Comparison of ENCODE assay signal across 8 mouse cellular contexts in the genomic region with DNA sequence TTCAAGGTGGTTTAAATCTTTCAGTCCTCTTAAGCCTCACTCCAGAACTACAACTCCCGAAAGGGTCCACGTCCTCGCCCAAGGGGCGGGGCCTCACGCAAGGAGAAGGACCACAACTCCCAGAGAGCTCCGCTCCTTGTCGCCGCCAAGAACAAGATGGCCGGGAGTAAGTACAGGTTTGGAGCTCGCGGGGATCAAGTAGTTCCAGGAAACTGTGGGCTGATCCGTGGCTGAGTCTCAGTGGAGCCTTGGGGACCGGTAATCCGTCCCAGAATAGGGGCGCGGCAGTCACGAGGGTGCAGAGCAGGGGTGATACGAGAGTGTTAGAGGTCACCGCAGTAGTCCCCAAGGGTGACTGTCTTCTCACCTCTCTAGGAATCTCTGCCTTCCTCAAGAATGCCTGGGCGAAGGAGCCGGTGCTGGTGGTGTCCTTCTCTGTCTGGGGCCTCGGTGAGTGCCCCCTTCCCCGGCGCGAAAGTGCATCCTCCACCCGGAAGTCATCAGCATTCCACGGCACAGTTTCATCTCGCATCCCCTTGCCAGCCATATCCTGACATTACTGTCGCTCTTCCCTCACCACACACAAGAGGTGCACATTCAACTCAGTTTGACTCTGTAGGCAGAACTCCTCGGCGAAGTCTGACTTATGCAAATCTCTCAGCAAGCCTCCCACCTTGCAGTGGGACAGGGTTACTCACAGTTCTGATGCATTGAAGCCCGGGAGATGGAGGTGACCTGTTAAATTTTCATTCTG. TPM values are rescaled to one million over a fixed set of nuclear protein-coding genes. Genes with fewer than 3 reads are reported as not detected.
DNase-seq lines count a peak whose midpoint lies in the region; ATAC-seq and TF ChIP-seq lines count a peak whose summit lies in the region.

A gene (plus strand): TSS at position 132 of the 754 bp plus-strand sequence.

- TF ChIP-seq RAD21 in CH12.LX (IDR thresholded peaks at IDR 0.05; ENCODE audit: low read depth, low read length): no peak

- no peaks in the 10 kb centered on the region for H3K27me3 ChIP-seq in CH12.LX (replicated peaks)
- H3K27me3 ChIP-seq in forebrain, embryonic 10.5 days (ENCODE audit: poor library complexity, severe bottlenecking): no peaks in the 10 kb centered on the region
- no peaks in the 10 kb centered on the region for H3K27me3 ChIP-seq in heart, embryonic 15.5 days
- H3K27me3 ChIP-seq in liver, embryonic 14.5 days (ENCODE audit: control insufficient read depth, insufficient read depth, low read length): no peaks in the 10 kb centered on the region
- H3K27me3 ChIP-seq in neural tube, embryonic 11.5 days (ENCODE audit: control insufficient read depth, insufficient read depth, low read length): no peaks in the 10 kb centered on the region
- no peaks in the 10 kb centered on the region for H3K27me3 ChIP-seq in stomach, postnatal 0 days (ENCODE audit: control insufficient read depth, insufficient read depth, low read length)

- no peak for TF ChIP-seq CTCF in CH12.LX (conservative IDR thresholded peaks at IDR 0.05 in 1 of 2, IDR thresholded peaks at IDR 0.05 in 1 of 2; ENCODE audit: low read depth in 2 of 2, low read length in 2 of 2)
- no peak for TF ChIP-seq CTCF in liver, embryonic 14.5 days (IDR thresholded peaks at IDR 0.05; ENCODE audit: low read depth)
- TF ChIP-seq CTCF in stomach, postnatal 0 days (IDR thresholded peaks at IDR 0.05; ENCODE audit: low read depth): no peak

- TF ChIP-seq EP300 in CH12.LX (IDR thresholded peaks at IDR 0.05; ENCODE audit: low read length): no peak
- no peak for TF ChIP-seq EP300 in liver, embryonic 14.5 days (IDR thresholded peaks at IDR 0.05; ENCODE audit: low read depth)
- no peak for TF ChIP-seq EP300 in stomach, postnatal 0 days (optimal IDR thresholded peaks at IDR 0.05)

- no peaks in the 10 kb centered on the region for H3K79me2 ChIP-seq in CH12.LX (replicated peaks; ENCODE audit: control insufficient read depth, extremely low read depth, insufficient read depth, poor library complexity, severe bottlenecking)

- H3K4me3 ChIP-seq in CH12.LX (replicated peaks in 1 of 3; ENCODE audit: low read depth in 2 of 3, low read length in 2 of 3, poor library complexity in 1 of 3): peak within 1 kb of the TSS; percentile 69 to 86 (median 85)
- H3K4me3 ChIP-seq in forebrain, embryonic 10.5 days: peak within 1 kb of the TSS; percentile 78
- peak within 1 kb of the TSS; percentile 81 for H3K4me3 ChIP-seq in heart, embryonic 15.5 days
- peak within 1 kb of the TSS; percentile 86 to 92 for H3K4me3 ChIP-seq in liver, embryonic 14.5 days (ENCODE audit: insufficient read depth in 1 of 2, low read depth in 2 of 2, low read length in 2 of 2)
- peak within 1 kb of the TSS; percentile 66 for H3K4me3 ChIP-seq in neural tube, embryonic 11.5 days (ENCODE audit: low read depth, low read length)
- peak within 1 kb of the TSS; percentile 71 for H3K4me3 ChIP-seq in stomach, postnatal 0 days (ENCODE audit: low read depth, low read length)

- 1% methylated on average over 32 of the region's 32 CpGs for WGBS in forebrain, embryonic 10.5 days
- 1% methylated on average over 32 of the region's 32 CpGs for WGBS in heart, embryonic 15.5 days
- WGBS in liver, embryonic 14.5 days (ENCODE audit: insufficient replicate concordance): under 1% methylated on average over 32 of the region's 32 CpGs
- under 1% methylated on average over 32 of the region's 32 CpGs for WGBS in neural tube, embryonic 11.5 days
- WGBS in stomach, postnatal 0 days: under 1% methylated on average over 32 of the region's 32 CpGs

- TF ChIP-seq POLR2A in CH12.LX (IDR thresholded peaks at IDR 0.05; ENCODE audit: low read depth, low read length): peak; percentile 79

- ATAC-seq in heart, embryonic 15.5 days (replicated peaks; ENCODE audit: insufficient number of reproducible peaks, insufficient read depth, low FRiP score, low read depth): peak; percentile 96
- ATAC-seq in liver, embryonic 14.5 days (ENCODE audit: insufficient read depth): peak; percentile 93
- peak; percentile 95 for ATAC-seq in neural tube, embryonic 11.5 days (ENCODE audit: insufficient read depth, low FRiP score, low TSS enrichment)
- peak; percentile 98 for ATAC-seq in stomach, postnatal 0 days (ENCODE audit: low FRiP score, low TSS enrichment)

- H3K9me3 ChIP-seq in CH12.LX (replicated peaks; ENCODE audit: low read length): no peaks in the 10 kb centered on the region
- H3K9me3 ChIP-seq in forebrain, embryonic 10.5 days: no peaks in the 10 kb centered on the region
- no peaks in the 10 kb centered on the region for H3K9me3 ChIP-seq in heart, embryonic 15.5 days (replicated peaks)
- no peaks in the 10 kb centered on the region for H3K9me3 ChIP-seq in liver, embryonic 14.5 days (ENCODE audit: control insufficient read depth, low read length)
- H3K9me3 ChIP-seq in neural tube, embryonic 11.5 days (ENCODE audit: control insufficient read depth, low read length): no peaks in the 10 kb centered on the region
- no peaks in the 10 kb centered on the region for H3K9me3 ChIP-seq in stomach, postnatal 0 days (ENCODE audit: control insufficient read depth, low read length)

- H3K4me2 ChIP-seq in CH12.LX (ENCODE audit: insufficient read depth, low read depth, poor library complexity, severe bottlenecking): peak within 1 kb of the TSS; percentile 98
- peak within 1 kb of the TSS; percentile 64 for H3K4me2 ChIP-seq in heart, embryonic 15.5 days
- H3K4me2 ChIP-seq in liver, embryonic 14.5 days (ENCODE audit: low read depth): peak within 1 kb of the TSS; percentile 72
- peak within 1 kb of the TSS; percentile 73 for H3K4me2 ChIP-seq in neural tube, embryonic 11.5 days (ENCODE audit: low read depth)
- H3K4me2 ChIP-seq in stomach, postnatal 0 days (replicated peaks; ENCODE audit: low read depth): peak within 1 kb of the TSS; percentile 82

- peak within 1 kb of the TSS; percentile 46 for H3K9ac ChIP-seq in CH12.LX (ENCODE audit: insufficient read depth, low read depth)
- peak within 1 kb of the TSS; percentile 85 for H3K9ac ChIP-seq in heart, embryonic 15.5 days
- peak within 1 kb of the TSS; percentile 84 for H3K9ac ChIP-seq in liver, embryonic 14.5 days (replicated peaks)
- H3K9ac ChIP-seq in neural tube, embryonic 11.5 days (ENCODE audit: low read length): peak within 1 kb of the TSS; percentile 69
- peak within 1 kb of the TSS; percentile 84 for H3K9ac ChIP-seq in stomach, postnatal 0 days (ENCODE audit: low read length)

- DNase-seq in CH12.LX (ENCODE audit: extremely low read depth): peak; percentile 96
- peak; percentile 89 for DNase-seq in c-Kit-positive CD71-negative TER-119-negative erythroid progenitor cells, embryonic 14.5 days (ENCODE audit: low read depth)
- peak; percentile 85 for DNase-seq in forebrain, embryonic 10.5 days (ENCODE audit: extremely low spot score, low spot score)
- DNase-seq in kidney, postnatal 25 days: peak; percentile 91 to 96
- peak; percentile 77 to 89 (median 80) for DNase-seq in liver, embryonic 14.5 days (ENCODE audit: low read depth in 3 of 3, low spot score in 3 of 3)
- DNase-seq in neural tube, embryonic 11.5 days (ENCODE audit: low spot score): peak; percentile 87
- peak; percentile 92 for DNase-seq in stomach, postnatal 0 days (ENCODE audit: low spot score)

- dilution Hi-C loops in CH12.LX (cut with MboI; ENCODE audit: extremely low pct_ligation_motif_present, extremely low pct_unique_long_range_greater_than_20kb, low sequenced_read_pairs): no loop called here

- H3K27ac ChIP-seq in CH12.LX (ENCODE audit: insufficient read depth, low read depth): peak within 1 kb of the TSS; percentile 70
- peak within 1 kb of the TSS; percentile 88 for H3K27ac ChIP-seq in forebrain, embryonic 10.5 days
- peak within 1 kb of the TSS; percentile 78 for H3K27ac ChIP-seq in heart, embryonic 15.5 days
- H3K27ac ChIP-seq in liver, embryonic 14.5 days: peak within 1 kb of the TSS; percentile 46
- H3K27ac ChIP-seq in neural tube, embryonic 11.5 days (ENCODE audit: low read depth, low read length): no peak within 1 kb of the TSS
- H3K27ac ChIP-seq in stomach, postnatal 0 days (replicated peaks): peak within 1 kb of the TSS; percentile 81

- peaks cover 20 to 36% of the 10 kb centered on the region in 2 experiments for H3K36me3 ChIP-seq in CH12.LX (replicated peaks in 1 of 2; ENCODE audit: control insufficient read depth in 1 of 2, insufficient read depth in 1 of 2, low read length in 1 of 2)
- H3K36me3 ChIP-seq in forebrain, embryonic 10.5 days (replicated peaks): peaks cover 34% of the 10 kb centered on the region
- H3K36me3 ChIP-seq in heart, embryonic 15.5 days: peaks cover 26% of the 10 kb centered on the region; the same call in 1 of the 2 replicates
- peaks cover 7% of the 10 kb centered on the region for H3K36me3 ChIP-seq in liver, embryonic 14.5 days (replicated peaks; ENCODE audit: control insufficient read depth, insufficient read depth, low read depth)
- H3K36me3 ChIP-seq in neural tube, embryonic 11.5 days (ENCODE audit: control insufficient read depth, insufficient read depth, low read length): peaks cover 10% of the 10 kb centered on the region
- H3K36me3 ChIP-seq in stomach, postnatal 0 days (ENCODE audit: control insufficient read depth, insufficient read depth, low read length): peaks cover 6% of the 10 kb centered on the region; the same call in 1 of the 2 replicates

- H3K4me1 ChIP-seq in CH12.LX (ENCODE audit: control insufficient read depth in 1 of 2, insufficient read depth in 2 of 2): peaks cover 5 to 18% of the 10 kb centered on the region in 2 experiments
- peaks cover 10% of the 10 kb centered on the region for H3K4me1 ChIP-seq in forebrain, embryonic 10.5 days
- H3K4me1 ChIP-seq in heart, embryonic 15.5 days (replicated peaks): peaks cover 10% of the 10 kb centered on the region
- peaks cover 6% of the 10 kb centered on the region in 2 experiments for H3K4me1 ChIP-seq in liver, embryonic 14.5 days (replicated peaks; ENCODE audit: control insufficient read depth in 2 of 2, insufficient read depth in 2 of 2, low read length in 1 of 2)
- peaks cover 6% of the 10 kb centered on the region; the same call in 1 of the 2 replicates for H3K4me1 ChIP-seq in neural tube, embryonic 11.5 days (ENCODE audit: control insufficient read depth, insufficient read depth, low read length)
- no peaks in the 10 kb centered on the region for H3K4me1 ChIP-seq in stomach, postnatal 0 days (replicated peaks; ENCODE audit: control insufficient read depth, insufficient read depth)

- in situ Hi-C loops in CH12.LX (cut with MboI; ENCODE audit: low pct_ligation_motif_present, low pct_unique_long_range_greater_than_20kb, low sequenced_read_pairs): no loop called here

RNA-seq across cellular contexts. Expression of the gene that starts here (rescaled TPM):
- total RNA-seq in CH12.LX (2012; rRNA removed) (261 and 292 TPM in 2 replicates), CH12.LX (2014; rRNA removed) (50.6 and 58.9 TPM in 2 replicates)
- polyA plus RNA-seq in CH12.LX (2012; ENCODE audit: insufficient read length, low read depth): 297 and 307 TPM in 2 replicates
- 363 and 367 TPM in 2 replicates for polyA plus RNA-seq in forebrain, embryonic 10.5 days (2016; fragmentation: Nextera tagmentation; extraction: Ambion mirVana)
- polyA plus RNA-seq in heart, embryonic 15.5 days (2015; fragmentation: Nextera tagmentation; extraction: Ambion mirVana): 670 and 765 TPM in 2 replicates
- polyA plus RNA-seq in liver, embryonic 14.5 days (2012; rRNA removed): 106 and 107 TPM in 2 replicates
- polyA plus RNA-seq in liver, embryonic 14.5 days (2014; fragmentation: Nextera tagmentation; extraction: Ambion mirVana): 351 and 354 TPM in 2 replicates
- 417 and 419 TPM in 2 replicates for polyA plus RNA-seq in neural tube, embryonic 11.5 days (2014; fragmentation: Nextera tagmentation; extraction: Ambion mirVana)
- 491 and 535 TPM in 2 replicates for polyA plus RNA-seq in stomach, postnatal 0 days (2015; fragmentation: Nextera tagmentation; extraction: Ambion mirVana)
